ENCODE assay signal across 32 mouse cellular contexts in the genomic region with DNA sequence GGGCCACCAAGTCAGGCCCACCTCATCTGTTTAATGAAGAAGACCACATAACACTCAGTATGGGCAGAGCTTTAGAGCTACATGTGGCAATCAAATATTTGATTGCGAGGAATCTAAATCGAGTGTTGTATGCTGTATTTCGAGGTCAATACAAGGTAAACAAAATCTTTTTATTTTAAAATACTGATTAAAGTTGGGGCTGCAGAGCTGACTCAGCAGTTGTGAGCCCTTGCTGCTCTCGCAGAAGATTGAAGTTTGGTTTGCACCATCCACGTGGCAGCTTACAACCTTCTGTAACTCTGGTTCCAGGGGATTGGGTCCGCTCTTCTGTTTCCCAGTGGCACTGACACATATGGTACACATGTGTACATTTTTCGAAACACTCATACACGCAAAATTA. TPM values are rescaled to one million over a fixed set of nuclear protein-coding genes. Genes with fewer than 3 reads are reported as not detected.
DNase-seq lines count a peak whose midpoint lies in the region; ATAC-seq and TF ChIP-seq lines count a peak whose summit lies in the region.
"Had no signal": no experiment of that assay in that cellular context is flagged by ENCODE, and none has a peak within 500 bp of the region (broad histone marks: within the 10 kb centered on the region; RNA-seq: fewer than 3 reads in every experiment).

No protein-coding gene starts in this region.

- H3K36me3 ChIP-seq in midbrain, embryonic 13.5 days, result no peaks in the 10 kb centered on the region; the same call in 1 of the 2 replicates
- no peaks in the 10 kb centered on the region for H3K36me3 ChIP-seq in midbrain, embryonic 15.5 days (replicated peaks)
- no peaks in the 10 kb centered on the region for H3K36me3 ChIP-seq in ES-E14 (ENCODE audit: control insufficient read depth, insufficient read depth, low read length, poor library complexity, severe bottlenecking)
- H3K36me3 ChIP-seq in stomach, embryonic 16.5 days (ENCODE audit: control insufficient read depth, insufficient read depth, low read length), result no peaks in the 10 kb centered on the region
- H3K36me3 ChIP-seq: embryonic facial prominence, embryonic 10.5 days; forebrain, embryonic 12.5 days; forebrain, embryonic 15.5 days; heart, embryonic 12.5 days; hindbrain, embryonic 10.5 days; hindbrain, embryonic 15.5 days had no signal

- DNase-seq in ES-E14 (ENCODE audit: low read depth, low spot score), result no peak
- no peak for DNase-seq in left cerebral cortex, adult 8-10 months (ENCODE audit: low spot score in 2 of 2)
- no peak for DNase-seq in kidney, adult 18-20 months
- DNase-seq: adrenal gland, adult 2 months; adrenal gland, postnatal 14 days; cerebellum, adult 11 months; cerebellum, adult 2 months; cerebellum, adult 9-11 months; cerebellum, postnatal 25 days; embryo, embryonic 11 days; gastrocnemius, postnatal 25 days; heart, adult 18-20 months; heart, postnatal 10 days; heart, postnatal 36 days had no signal

- H3K27me3 ChIP-seq in midbrain, embryonic 13.5 days, result no peaks in the 10 kb centered on the region
- H3K27me3 ChIP-seq in midbrain, embryonic 15.5 days (replicated peaks), result no peaks in the 10 kb centered on the region
- no peaks in the 10 kb centered on the region for H3K27me3 ChIP-seq in stomach, embryonic 16.5 days (ENCODE audit: control insufficient read depth, insufficient read depth, low read length)
- H3K27me3 ChIP-seq: embryonic facial prominence, embryonic 13.5 days; forebrain, embryonic 12.5 days; forebrain, embryonic 15.5 days; heart, embryonic 12.5 days; heart, embryonic 15.5 days; hindbrain, embryonic 15.5 days had no signal

- ATAC-seq in midbrain, embryonic 13.5 days, result no peak
- no peak for ATAC-seq in midbrain, embryonic 15.5 days (replicated peaks)
- no peak for ATAC-seq in stomach, embryonic 16.5 days (ENCODE audit: insufficient read depth, low FRiP score)
- ATAC-seq: CD4-positive, CD25-positive, alpha-beta regulatory T cell, adult 4 months; forebrain, embryonic 15.5 days had no signal

- H3K4me1 ChIP-seq in midbrain, embryonic 13.5 days (replicated peaks), result peaks cover 25% of the 10 kb centered on the region
- H3K4me1 ChIP-seq in midbrain, embryonic 15.5 days, result peaks cover 31% of the 10 kb centered on the region
- no peaks in the 10 kb centered on the region for H3K4me1 ChIP-seq in ES-E14 (ENCODE audit: control insufficient read depth in 2 of 2, insufficient read depth in 2 of 2, low read length in 2 of 2, poor library complexity in 1 of 2)
- peaks cover 16% of the 10 kb centered on the region for H3K4me1 ChIP-seq in stomach, embryonic 16.5 days (ENCODE audit: control insufficient read depth, insufficient read depth, low read length)

- H3K4me2 ChIP-seq in midbrain, embryonic 13.5 days (replicated peaks), result no peak overlapping the region
- H3K4me2 ChIP-seq in midbrain, embryonic 15.5 days, result no peak overlapping the region
- H3K4me2 ChIP-seq in stomach, embryonic 16.5 days (ENCODE audit: low read depth, low read length), result 0 out of 2 replicates have a peak overlapping the region, but pooled peaks have one; percentile 93
- H3K4me2 ChIP-seq: forebrain, embryonic 12.5 days; heart, embryonic 12.5 days; heart, embryonic 15.5 days had no signal

- 95% methylated on average over 8 of the region's 8 CpGs for WGBS in midbrain, embryonic 13.5 days
- 91% methylated on average over 8 of the region's 8 CpGs for WGBS in midbrain, embryonic 15.5 days
- WGBS in stomach, embryonic 16.5 days, result 85% methylated on average over 8 of the region's 8 CpGs

- H3K9ac ChIP-seq in midbrain, embryonic 13.5 days (replicated peaks), result peak overlapping the region; percentile 97; the same call in 1 of the 2 replicates
- no peak overlapping the region for H3K9ac ChIP-seq in midbrain, embryonic 15.5 days
- no peak overlapping the region for H3K9ac ChIP-seq in ES-E14 (ENCODE audit: insufficient read depth, low read depth, low read length, poor library complexity, severe bottlenecking)
- no peak overlapping the region for H3K9ac ChIP-seq in stomach, embryonic 16.5 days (ENCODE audit: low read length)
- H3K9ac ChIP-seq: forebrain, embryonic 12.5 days; heart, embryonic 12.5 days; heart, embryonic 15.5 days had no signal

- in situ Hi-C loops in ES-E14 (cut with MboI; ENCODE audit: low sequenced_read_pairs in 2 of 2, unreplicated experiment in 2 of 2), result no loop called here

- no peaks in the 10 kb centered on the region for H3K9me3 ChIP-seq in midbrain, embryonic 13.5 days
- no peaks in the 10 kb centered on the region for H3K9me3 ChIP-seq in midbrain, embryonic 15.5 days
- no peaks in the 10 kb centered on the region for H3K9me3 ChIP-seq in ES-E14 (ENCODE audit: control insufficient read depth, insufficient read depth, low read depth, low read length)
- no peaks in the 10 kb centered on the region for H3K9me3 ChIP-seq in stomach, embryonic 16.5 days (replicated peaks; ENCODE audit: control insufficient read depth, low read length)
- H3K9me3 ChIP-seq: embryonic facial prominence, embryonic 10.5 days; embryonic facial prominence, embryonic 13.5 days; forebrain, embryonic 12.5 days; forebrain, embryonic 15.5 days; G1E; heart, embryonic 12.5 days; heart, embryonic 15.5 days; hindbrain, embryonic 10.5 days; hindbrain, embryonic 15.5 days had no signal

- no peak overlapping the region for H3K4me3 ChIP-seq in midbrain, embryonic 13.5 days (replicated peaks)
- H3K4me3 ChIP-seq in midbrain, embryonic 15.5 days, result no peak overlapping the region
- no peak overlapping the region for H3K4me3 ChIP-seq in ES-E14 (ENCODE audit: insufficient read depth in 1 of 2, low read depth in 1 of 2, low read length in 2 of 2, poor library complexity in 1 of 2, severe bottlenecking in 1 of 2)
- no peak overlapping the region for H3K4me3 ChIP-seq in stomach, embryonic 16.5 days (replicated peaks; ENCODE audit: low read length)
- H3K4me3 ChIP-seq: embryonic facial prominence, embryonic 10.5 days; embryonic facial prominence, embryonic 13.5 days; erythroblast, embryonic 14.5 days; forebrain, embryonic 12.5 days; forebrain, embryonic 15.5 days; heart, embryonic 12.5 days; heart, embryonic 15.5 days; hindbrain, embryonic 10.5 days; hindbrain, embryonic 15.5 days had no signal

- H3K27ac ChIP-seq in midbrain, embryonic 13.5 days, result no peak overlapping the region
- no peak overlapping the region for H3K27ac ChIP-seq in midbrain, embryonic 15.5 days
- no peak overlapping the region for H3K27ac ChIP-seq in ES-E14 (ENCODE audit: insufficient read depth, low read depth, low read length, poor library complexity, severe bottlenecking)
- 0 out of 2 replicates have a peak overlapping the region, but pooled peaks have one; percentile 42 for H3K27ac ChIP-seq in stomach, embryonic 16.5 days (ENCODE audit: low read length)
- H3K27ac ChIP-seq: embryonic facial prominence, embryonic 10.5 days; embryonic facial prominence, embryonic 13.5 days; forebrain, embryonic 12.5 days; forebrain, embryonic 15.5 days; heart, embryonic 15.5 days; hindbrain, embryonic 10.5 days; hindbrain, embryonic 15.5 days had no signal

TF ChIP-seq in ES-E14, 5 proteins besides CTCF, POLR2A, EP300 and RAD21:
- TF ChIP-seq CHD2 (IDR thresholded peaks at IDR 0.05; ENCODE audit: low read depth, low read length) (no peak), MAFK (IDR thresholded peaks at IDR 0.05; ENCODE audit: insufficient read depth, low read depth, low read length) (peak; percentile 68; the same call in 1 of the 2 replicates)
TF ChIP-seq in ES-E14: peak in this region for 1.

RNA-seq across cellular contexts. Expression of a gene that starts 1.4 kb away (rescaled TPM):
- polyA plus RNA-seq in midbrain, embryonic 13.5 days (2015; fragmentation: Nextera tagmentation; extraction: Ambion mirVana), result 86.2 and 91.1 TPM in 2 replicates
- 116 and 121 TPM in 2 replicates for polyA plus RNA-seq in midbrain, embryonic 15.5 days (2015; fragmentation: Nextera tagmentation; extraction: Ambion mirVana)
- 11.1 and 17.2 TPM in 2 replicates for total RNA-seq in ES-E14 (2012; rRNA removed)
- 78.6 and 84.0 TPM in 2 replicates for polyA plus RNA-seq in stomach, embryonic 16.5 days (2015; fragmentation: Nextera tagmentation; extraction: Ambion mirVana)
- 10 to 100 TPM; 91.8 to 93.5 (median 92.3) TPM for total RNA-seq in left cerebral cortex, adult 8-10 months (2022)

RNA-seq across cellular contexts. Expression of a gene that starts 22.5 kb away (rescaled TPM):
- polyA plus RNA-seq in midbrain, embryonic 13.5 days (2015; fragmentation: Nextera tagmentation; extraction: Ambion mirVana), result 0.40 TPM in 1 of 2 replicates, not detected in the other
- polyA plus RNA-seq in midbrain, embryonic 15.5 days (2015; fragmentation: Nextera tagmentation; extraction: Ambion mirVana), result 0.26 and 0.34 TPM in 2 replicates
- not detected in 2 replicates for total RNA-seq in ES-E14 (2012; rRNA removed)
- 0.21 TPM in 1 of 2 replicates, not detected in the other for polyA plus RNA-seq in stomach, embryonic 16.5 days (2015; fragmentation: Nextera tagmentation; extraction: Ambion mirVana)
- not detected for total RNA-seq in left cerebral cortex, adult 8-10 months (2022)
- total RNA-seq: adrenal gland, adult 2 months; adrenal gland, postnatal 14 days; adrenal gland, postnatal 4 days; common myeloid progenitor, adult 5-6 weeks; G1E; gastrocnemius, adult 8-10 months; gastrocnemius, postnatal 25 days; heart, adult 18-20 months; heart, postnatal 10 days; heart, postnatal 36 days had no signal
- polyA plus RNA-seq: CD4-positive, CD25-positive, alpha-beta regulatory T cell, adult 4 months; embryonic facial prominence, embryonic 10.5 days; embryonic facial prominence, embryonic 13.5 days; forebrain, embryonic 12.5 days; forebrain, embryonic 15.5 days; G1E; heart, embryonic 12.5 days; heart, embryonic 15.5 days; hindbrain, embryonic 15.5 days had no signal

RNA-seq across cellular contexts. Expression of a gene that starts 27.8 kb away (rescaled TPM):
- 2.0 and 2.2 TPM in 2 replicates for polyA plus RNA-seq in midbrain, embryonic 13.5 days (2015; fragmentation: Nextera tagmentation; extraction: Ambion mirVana)
- 7.2 and 8.4 TPM in 2 replicates for polyA plus RNA-seq in midbrain, embryonic 15.5 days (2015; fragmentation: Nextera tagmentation; extraction: Ambion mirVana)
- 0.58 and 0.98 TPM in 2 replicates for total RNA-seq in ES-E14 (2012; rRNA removed)
- polyA plus RNA-seq in stomach, embryonic 16.5 days (2015; fragmentation: Nextera tagmentation; extraction: Ambion mirVana), result 0.87 and 1.2 TPM in 2 replicates
- 10 to 100 TPM; 78.2 to 97.8 (median 85.7) TPM for total RNA-seq in left cerebral cortex, adult 8-10 months (2022)
- polyA plus RNA-seq: C2C12, G1E had no signal

RNA-seq across cellular contexts. Expression of a gene that starts 30.4 kb away (rescaled TPM):
- polyA plus RNA-seq in midbrain, embryonic 13.5 days (2015; fragmentation: Nextera tagmentation; extraction: Ambion mirVana), result not detected in 2 replicates
- 0.20 and 0.23 TPM in 2 replicates for polyA plus RNA-seq in midbrain, embryonic 15.5 days (2015; fragmentation: Nextera tagmentation; extraction: Ambion mirVana)
- 0.48 and 1.3 TPM in 2 replicates for total RNA-seq in ES-E14 (2012; rRNA removed)
- 0.23 and 0.45 TPM in 2 replicates for polyA plus RNA-seq in stomach, embryonic 16.5 days (2015; fragmentation: Nextera tagmentation; extraction: Ambion mirVana)
- not detected for total RNA-seq in left cerebral cortex, adult 8-10 months (2022)
- total RNA-seq: adrenal gland, adult 2 months; adrenal gland, postnatal 14 days; adrenal gland, postnatal 4 days; common myeloid progenitor, adult 5-6 weeks; G1E; gastrocnemius, adult 8-10 months; gastrocnemius, postnatal 25 days; heart, postnatal 10 days; heart, postnatal 36 days had no signal
- polyA plus RNA-seq: adrenal gland, adult 2 months; erythroblast, embryonic 14.5 days; forebrain, embryonic 12.5 days; G1E; heart, embryonic 12.5 days had no signal

RNA-seq across cellular contexts. Expression of a gene that starts 50.5 kb away (rescaled TPM):
- 12.7 and 13.9 TPM in 2 replicates for polyA plus RNA-seq in midbrain, embryonic 13.5 days (2015; fragmentation: Nextera tagmentation; extraction: Ambion mirVana)
- 13.1 and 16.1 TPM in 2 replicates for polyA plus RNA-seq in midbrain, embryonic 15.5 days (2015; fragmentation: Nextera tagmentation; extraction: Ambion mirVana)
- total RNA-seq in ES-E14 (2012; rRNA removed), result 20.0 and 29.1 TPM in 2 replicates
- 42.5 and 42.7 TPM in 2 replicates for polyA plus RNA-seq in stomach, embryonic 16.5 days (2015; fragmentation: Nextera tagmentation; extraction: Ambion mirVana)
- 1 to 10 TPM; 5.1 to 7.6 (median 6.3) TPM for total RNA-seq in left cerebral cortex, adult 8-10 months (2022)
